Mouse (Mus musculus) forebrain, embryonic 11.5 days (tissue): ENCODE results near the gene Them7. TPM values are rescaled to one million over a fixed set of nuclear protein-coding genes. Genes with fewer than 3 reads are reported as not detected.

Experiments used
- ATAC-seq: fragments of 200-750 bp; cut with Nextera tagmentation; replicated peaks from 2 replicates; pipeline ENCODE4 v1.8.0; 2017; ENCODE audit warnings: moderate TSS enrichment; ENCODE audit not compliant: low FRiP score
- DNase-seq: peaks from one replicate; pipeline ENCODE4 v3.0.0-alpha.2; 2017; ENCODE audit warnings: low spot score
- H3K27ac ChIP-seq: fragments of 300-500 bp; sonication (generic); 2 replicates; pipeline ENCODE4 v1.5.1; 2014; ENCODE audit warnings: low read depth, low read length
- H3K27me3 ChIP-seq: fragments of 300-500 bp; sonication (generic); 2 replicates; pipeline ENCODE4 v1.6.1; 2014; ENCODE audit warnings: mild to moderate bottlenecking, low read length, mixed read lengths; ENCODE audit not compliant: control insufficient read depth, insufficient read depth
- H3K36me3 ChIP-seq: fragments of 300-500 bp; sonication (generic); 2 replicates; pipeline ENCODE4 v1.6.1; 2014; ENCODE audit warnings: mild to moderate bottlenecking, low read length, moderate library complexity, mixed read lengths; ENCODE audit not compliant: control insufficient read depth, insufficient read depth
- H3K4me1 ChIP-seq: fragments of 300-500 bp; sonication (generic); replicated peaks from 2 replicates; pipeline ENCODE4 v1.6.1; 2014; ENCODE audit warnings: low read length, mixed read lengths; ENCODE audit not compliant: control insufficient read depth, insufficient read depth
- H3K4me2 ChIP-seq: fragments of 300-500 bp; sonication (generic); 2 replicates; pipeline ENCODE4 v1.6.1; 2014; ENCODE audit warnings: low read depth, mild to moderate bottlenecking, low read length, moderate library complexity, mixed read lengths; ENCODE audit not compliant: severe bottlenecking
- H3K4me3 ChIP-seq: fragments of 300-500 bp; sonication (generic); 2 replicates; pipeline ENCODE4 v1.5.1; 2014; ENCODE audit warnings: low read depth, low read length
- H3K9ac ChIP-seq: fragments of 300-500 bp; sonication (generic); 2 replicates; pipeline ENCODE4 v1.6.1; 2014; ENCODE audit warnings: low read length
- H3K9me3 ChIP-seq: fragments of 300-500 bp; sonication (generic); 2 replicates; pipeline ENCODE4 v1.6.1; 2016; ENCODE audit warnings: low read length, mixed read lengths; ENCODE audit not compliant: control insufficient read depth
- WGBS: fragments of 180-500 bp; shearing (Covaris S2); extraction: QIAGEN DNeasy Blood & Tissue Kit; methylation state at CpG from one replicate; pipeline ENCODE4 v1.1.7; 2014; 5-methylcytosine and 5-hydroxymethylcytosine counted together
- polyA plus RNA-seq: library from polyadenylated mRNA; unstranded; fragments of >200 nt; fragmentation: Nextera tagmentation; extraction: Ambion mirVana; gene quantifications from 2 replicates; pipeline ENCODE4 v1.2.1, GENCODE M21; 2014

Them7 gene
- polyA plus RNA-seq, 1 experiment from 2014 or later: 0.16 TPM

GRCm38 (mm10) chr2:105409253-105409652, 185.1 kb downstream of the Them7 start:
- Histone ChIP-seq H3K9ac (no peak overlapping the region), H3K4me2 (no peak overlapping the region), H3K27me3 (no peaks in the 10 kb centered on the region), H3K36me3 (no peaks in the 10 kb centered on the region), H3K4me3 (no peak overlapping the region), H3K4me1 (no peaks in the 10 kb centered on the region), H3K9me3 (no peaks in the 10 kb centered on the region), H3K27ac (no peak overlapping the region)
- ATAC-seq (no peak), DNase-seq (no peak)
- WGBS: 93% methylated on average over 1 of the region's 1 CpGs

- Histone ChIP-seq H3K4me2 (no peak overlapping the region), H3K36me3 (no peaks in the 10 kb centered on the region), H3K27me3 (no peaks in the 10 kb centered on the region), H3K9ac (no peak overlapping the region), H3K4me1 (peaks cover 3% of the 10 kb centered on the region; the same call in 1 of the 2 replicates), H3K9me3 (no peaks in the 10 kb centered on the region), H3K4me3 (no peak overlapping the region), H3K27ac (no peak overlapping the region)
- ATAC-seq (no peak), DNase-seq (no peak)
- WGBS: 84% methylated on average over 2 of the region's 2 CpGs
Observed at GRCm38 (mm10) chr2:105414309-105414708, 190.2 kb downstream of the Them7 start.

GRCm38 (mm10) chr2:105416046-105416659, 192.0 kb downstream of the Them7 start:
- peaks cover 3% of the 10 kb centered on the region; the same call in 1 of the 2 replicates for H3K4me1 ChIP-seq
- H3K9me3 ChIP-seq: no peaks in the 10 kb centered on the region
- no peak overlapping the region for H3K4me3 ChIP-seq
- H3K27me3 ChIP-seq: no peaks in the 10 kb centered on the region
- no peak overlapping the region for H3K9ac ChIP-seq
- 70% methylated on average over 7 of the region's 7 CpGs for whole genome bisulfite sequencing
- DNase-seq: no peak
- no peak overlapping the region for H3K4me2 ChIP-seq
- no peak overlapping the region for H3K27ac ChIP-seq
- ATAC-seq: no peak
- H3K36me3 ChIP-seq: no peaks in the 10 kb centered on the region

GRCm38 (mm10) chr2:105416660-105417348, 192.7 kb downstream of the Them7 start:
- DNase-seq (no peak), ATAC-seq (no peak)
- H3K9me3 ChIP-seq: no peaks in the 10 kb centered on the region
- no peak overlapping the region for H3K9ac ChIP-seq
- H3K36me3 ChIP-seq: no peaks in the 10 kb centered on the region
- H3K27ac ChIP-seq: no peak overlapping the region
- H3K4me2 ChIP-seq: no peak overlapping the region
- peaks cover 3% of the 10 kb centered on the region; the same call in 1 of the 2 replicates for H3K4me1 ChIP-seq
- H3K27me3 ChIP-seq: no peaks in the 10 kb centered on the region
- 68% methylated on average over 8 of the region's 8 CpGs for WGBS
- H3K4me3 ChIP-seq: no peak overlapping the region

GRCm38 (mm10) chr2:105417663-105418062, 193.5 kb downstream of the Them7 start:
- no peak overlapping the region for H3K4me3 ChIP-seq
- no peaks in the 10 kb centered on the region for H3K36me3 ChIP-seq
- no peak overlapping the region for H3K9ac ChIP-seq
- WGBS: 85% methylated on average over 5 of the region's 5 CpGs
- no peaks in the 10 kb centered on the region for H3K27me3 ChIP-seq
- ATAC-seq (no peak), DNase-seq (no peak)
- no peak overlapping the region for H3K27ac ChIP-seq
- H3K4me2 ChIP-seq: no peak overlapping the region
- no peaks in the 10 kb centered on the region for H3K9me3 ChIP-seq
- H3K4me1 ChIP-seq: peaks cover 3% of the 10 kb centered on the region; the same call in 1 of the 2 replicates

- no peaks in the 10 kb centered on the region for H3K36me3 ChIP-seq
- no peaks in the 10 kb centered on the region for H3K27me3 ChIP-seq
- no peak overlapping the region for H3K27ac ChIP-seq
- no peak overlapping the region for H3K9ac ChIP-seq
- H3K9me3 ChIP-seq: no peaks in the 10 kb centered on the region
- DNase-seq (no peak), ATAC-seq (no peak)
- H3K4me1 ChIP-seq: peaks cover 3% of the 10 kb centered on the region; the same call in 1 of the 2 replicates
- WGBS: 89% methylated on average over 12 of the region's 12 CpGs
- H3K4me3 ChIP-seq: no peak overlapping the region
- no peak overlapping the region for H3K4me2 ChIP-seq
Observed at GRCm38 (mm10) chr2:105418629-105419227, 194.6 kb downstream of the Them7 start.

- DNase-seq: no peak
- 75% methylated on average over 8 of the region's 8 CpGs for WGBS
- H3K36me3 ChIP-seq: no peaks in the 10 kb centered on the region
- H3K27me3 ChIP-seq: no peaks in the 10 kb centered on the region
- H3K27ac ChIP-seq: no peak overlapping the region
- no peak overlapping the region for H3K4me3 ChIP-seq
- no peak overlapping the region for H3K4me2 ChIP-seq
- no peaks in the 10 kb centered on the region for H3K9me3 ChIP-seq
- no peak overlapping the region for H3K9ac ChIP-seq
- no peak for ATAC-seq
- H3K4me1 ChIP-seq: no peaks in the 10 kb centered on the region
Observed at GRCm38 (mm10) chr2:105427447-105427846, 203.3 kb downstream of the Them7 start.

GRCm38 (mm10) chr2:105428029-105428428, 203.9 kb downstream of the Them7 start:
- H3K4me2 ChIP-seq: no peak overlapping the region
- H3K9me3 ChIP-seq: no peaks in the 10 kb centered on the region
- no peaks in the 10 kb centered on the region for H3K4me1 ChIP-seq
- no peak overlapping the region for H3K27ac ChIP-seq
- H3K36me3 ChIP-seq: no peaks in the 10 kb centered on the region
- DNase-seq (peak; percentile 82), ATAC-seq (peak; percentile 58)
- H3K4me3 ChIP-seq: no peak overlapping the region
- WGBS: 5% methylated on average over 12 of the region's 12 CpGs
- H3K9ac ChIP-seq: no peak overlapping the region
- H3K27me3 ChIP-seq: no peaks in the 10 kb centered on the region
